Mouse (Mus musculus): ENCODE data around the gene Phactr1.

Gene Phactr1

GRCm38 (mm10) chr13:42884033-42884724 lies 203.8 kb downstream of the Phactr1 start:
- no peak for DNase-seq

- no peak for DNase-seq
Observed at GRCm38 (mm10) chr13:42884725-42885115, 204.3 kb downstream of the Phactr1 start.

- DNase-seq: no peak
Observed at GRCm38 (mm10) chr13:42887701-42888100, 207.3 kb downstream of the Phactr1 start.

- no peak for DNase-seq
Observed at GRCm38 (mm10) chr13:42889516-42890474, 209.4 kb downstream of the Phactr1 start.

- DNase-seq: no peak
Observed at GRCm38 (mm10) chr13:42890651-42891050, 210.2 kb downstream of the Phactr1 start.

GRCm38 (mm10) chr13:42894016-42894415 lies 213.6 kb downstream of the Phactr1 start:
- no peak for DNase-seq

DNA sequence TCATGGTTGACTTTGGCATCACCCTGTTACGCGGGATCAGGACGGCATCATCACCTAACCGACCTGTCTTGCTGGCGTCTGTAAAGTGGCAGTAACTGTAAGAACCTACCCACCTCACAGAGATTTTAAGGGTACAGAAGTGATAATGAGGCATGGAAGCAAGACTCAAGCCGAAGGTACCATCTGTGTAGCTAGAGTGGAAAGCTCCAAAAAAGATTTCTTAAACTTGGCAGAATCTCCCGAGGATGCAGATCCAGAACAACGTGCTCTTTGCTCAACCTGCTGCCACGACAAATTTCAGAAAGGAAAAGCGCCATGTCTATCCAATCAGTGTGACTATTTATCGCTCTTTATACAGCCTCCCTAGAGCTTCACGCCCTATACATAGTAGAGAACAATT lies 214.2 kb downstream of the Phactr1 start:
- no peak for DNase-seq

DNA sequence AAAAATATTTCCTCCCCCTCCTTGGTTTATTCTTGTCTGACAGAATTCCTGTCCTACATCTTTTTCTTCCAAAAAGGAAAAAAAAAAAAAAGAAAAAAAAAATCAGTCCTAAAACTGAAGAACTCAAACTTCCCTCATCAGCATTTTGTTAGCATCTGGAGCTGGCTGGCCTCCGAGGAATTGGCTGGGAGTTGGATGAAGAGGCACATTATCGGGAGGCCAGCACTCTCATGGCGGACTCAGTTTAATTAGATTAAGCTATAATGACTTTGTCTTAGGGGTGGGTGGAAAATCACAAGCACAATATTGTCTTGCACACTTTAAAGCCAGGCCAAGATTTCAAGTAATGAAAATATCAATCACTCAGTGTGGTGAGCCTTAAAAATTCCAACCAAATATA lies 215.6 kb downstream of the Phactr1 start:
- DNase-seq: no peak

DNA sequence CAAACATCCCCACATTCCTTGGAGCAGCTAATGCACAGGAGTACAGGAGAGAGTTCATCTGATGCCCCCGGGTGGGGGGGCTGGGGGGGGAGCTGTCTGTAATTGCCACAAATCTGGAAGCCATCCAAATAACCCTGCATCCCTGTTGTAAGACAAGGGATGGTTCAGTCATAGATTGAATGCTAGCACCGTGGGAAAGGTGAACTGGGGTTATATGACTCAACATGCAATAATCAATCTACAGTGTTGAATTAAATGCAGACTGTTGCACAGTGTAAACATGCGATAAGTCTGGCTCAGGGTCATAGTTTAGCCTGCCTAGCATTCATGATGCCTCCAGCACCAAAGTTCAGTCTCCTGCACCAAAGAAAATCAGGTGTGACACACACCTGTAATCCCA lies 219.2 kb downstream of the Phactr1 start:
- no peak for DNase-seq

GRCm38 (mm10) chr13:42901837-42902236 lies 221.4 kb downstream of the Phactr1 start:
- DNase-seq: no peak

- DNase-seq: no peak
Observed at GRCm38 (mm10) chr13:42902859-42903258, 222.4 kb downstream of the Phactr1 start.

GRCm38 (mm10) chr13:42905818-42906217 lies 225.4 kb downstream of the Phactr1 start:
- no peak for DNase-seq

DNA sequence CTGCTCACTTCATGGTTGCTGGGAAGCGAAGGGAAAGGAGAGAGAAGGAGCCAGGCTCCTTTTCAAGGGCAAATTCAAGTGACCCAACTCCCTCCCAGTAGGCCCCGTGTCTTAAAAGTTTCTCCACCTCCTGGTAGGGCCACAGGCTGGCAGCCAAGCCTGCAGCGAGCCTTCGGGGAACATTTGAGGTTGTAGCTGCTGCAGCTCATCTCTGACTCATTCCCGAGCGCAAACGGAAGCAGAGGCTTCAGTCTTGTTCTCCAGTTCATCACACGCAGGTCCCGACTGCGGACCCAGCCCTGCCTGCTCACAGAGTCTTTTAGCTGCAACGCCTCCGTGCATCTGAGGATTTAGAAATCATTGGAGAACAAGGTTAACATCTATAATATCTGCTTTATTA lies 226.6 kb downstream of the Phactr1 start:
- DNase-seq: no peak

- DNase-seq: no peak
Observed at GRCm38 (mm10) chr13:42915081-42915480, 234.7 kb downstream of the Phactr1 start.

- DNase-seq: no peak
Observed at GRCm38 (mm10) chr13:42915851-42916193, 235.4 kb downstream of the Phactr1 start.

DNA sequence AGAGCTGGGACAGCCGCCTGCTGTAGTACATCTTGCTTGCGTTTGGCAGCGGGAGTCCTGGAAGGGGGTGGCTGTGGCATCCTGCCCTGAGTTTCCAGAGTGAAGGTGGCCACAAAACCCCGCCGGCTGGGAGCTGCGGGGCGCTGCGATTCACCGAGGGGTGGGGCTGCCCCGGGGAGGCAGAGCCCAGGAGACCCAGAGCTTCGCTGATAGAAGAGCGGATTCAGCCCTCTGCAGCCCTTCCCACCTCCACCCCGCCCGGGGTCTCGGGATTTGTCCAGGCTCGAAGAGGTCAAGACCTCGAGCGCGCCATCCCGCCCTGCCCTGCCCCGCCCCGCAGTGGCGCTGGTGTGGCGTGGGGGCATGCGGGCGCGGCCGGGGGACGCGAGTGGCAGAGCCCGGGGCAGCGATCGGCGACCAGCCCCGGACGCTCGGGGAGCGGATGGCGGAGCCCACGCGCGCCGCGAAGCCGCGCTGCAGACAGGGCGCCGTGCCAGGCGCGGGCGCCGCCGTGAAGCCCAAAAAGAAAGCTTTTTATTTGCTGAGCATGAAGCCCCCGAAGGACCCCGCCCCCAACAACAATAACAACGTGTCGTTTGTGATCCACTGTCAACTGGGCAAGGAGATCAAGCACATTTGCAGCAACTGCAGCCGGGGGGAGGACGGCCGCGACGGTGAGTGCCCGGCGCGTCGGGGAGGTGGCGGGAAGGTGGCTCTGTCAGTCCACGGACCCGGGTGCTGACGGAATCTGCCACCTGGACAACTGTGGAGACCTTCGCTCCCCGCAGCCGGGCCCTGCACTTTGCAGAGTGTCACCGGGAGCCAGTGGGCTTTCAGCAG lies 236.0 kb downstream of the Phactr1 start:
- DNase-seq: peak; percentile 79

- DNase-seq: peak; percentile 78
Observed at GRCm38 (mm10) chr13:42917251-42917650, 236.8 kb downstream of the Phactr1 start.

DNA sequence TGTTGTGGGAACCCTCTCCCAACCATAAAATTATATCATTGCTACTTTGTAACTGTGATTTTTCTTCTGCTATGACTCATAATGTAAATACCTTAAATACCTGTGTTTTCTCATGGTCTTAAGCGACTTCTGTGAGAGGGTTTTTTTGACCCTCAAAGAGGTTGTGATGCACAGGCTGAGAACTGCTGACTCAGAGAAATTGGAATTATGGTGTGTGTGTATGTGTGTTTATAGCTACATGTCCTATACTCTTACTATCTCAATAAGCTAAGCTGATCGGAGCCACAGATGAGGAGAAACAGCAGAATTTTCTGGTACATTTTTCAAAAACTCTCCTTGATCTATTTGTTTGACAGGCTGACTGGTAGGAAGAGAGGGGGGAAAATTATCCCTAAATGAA lies 239.6 kb downstream of the Phactr1 start:
- DNase-seq: no peak

GRCm38 (mm10) chr13:42921769-42922450 lies 241.5 kb downstream of the Phactr1 start:
- DNase-seq: no peak

DNA sequence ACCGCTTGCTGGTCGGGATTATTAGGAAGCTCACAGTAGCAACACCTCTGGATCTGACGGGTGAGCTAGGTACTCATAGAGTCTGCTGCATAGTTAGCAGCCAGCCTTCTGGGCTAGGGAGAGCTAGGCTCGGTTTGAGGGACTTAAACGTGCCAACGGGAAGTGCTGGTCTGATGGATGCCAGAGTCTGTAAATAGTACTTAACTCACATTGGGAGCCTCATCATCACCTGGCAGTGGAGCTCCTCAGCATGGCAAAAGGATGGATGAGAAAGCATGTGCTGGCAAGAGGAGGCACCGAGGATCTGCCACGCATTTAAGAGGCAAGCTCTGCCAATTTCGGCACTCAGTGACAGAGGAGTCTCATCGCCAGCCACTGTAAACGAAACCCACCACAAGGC lies 247.4 kb downstream of the Phactr1 start:
- DNase-seq: no peak

DNA sequence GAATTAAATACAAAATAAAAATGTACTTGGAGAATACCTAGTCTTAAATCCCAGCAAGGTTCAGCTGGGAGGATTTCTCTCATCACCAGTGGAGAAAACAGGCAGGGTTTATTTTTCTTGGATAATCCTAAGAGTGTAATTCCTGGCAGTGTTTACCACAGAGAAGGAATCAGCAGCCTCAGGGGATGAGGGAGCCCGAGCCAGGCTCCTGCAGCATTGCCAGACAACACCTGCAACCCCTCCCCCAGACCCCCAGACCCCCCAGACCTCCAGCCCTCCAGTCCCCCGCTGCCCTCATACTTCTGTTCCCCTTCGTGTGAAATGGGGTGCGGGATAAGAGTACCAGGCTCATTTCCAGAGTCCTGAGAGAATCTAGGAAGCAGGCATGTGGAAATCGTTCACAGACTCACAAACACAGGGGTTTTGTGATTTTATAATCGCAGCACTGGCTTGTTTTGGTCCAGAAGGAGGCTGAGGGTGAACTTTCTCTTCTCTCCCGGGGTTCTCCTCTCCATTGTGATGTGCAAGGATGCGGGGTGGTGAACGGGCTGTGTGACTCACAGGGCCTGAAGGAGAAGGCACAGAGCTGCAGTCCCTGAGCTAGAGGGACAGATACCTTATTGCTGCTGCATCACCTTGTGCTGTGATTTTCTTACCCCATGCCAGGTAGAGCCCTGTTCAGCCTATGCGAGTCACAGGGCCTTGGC lies 249.3 kb downstream of the Phactr1 start:
- no peak for DNase-seq

GRCm38 (mm10) chr13:42932046-42932445 lies 251.6 kb downstream of the Phactr1 start:
- DNase-seq: no peak
